Comparison of ENCODE assay signal across 8 mouse cellular contexts in genomic region chr17:25256140-25256754, GRCm38 (mm10). TPM values are rescaled to one million over a fixed set of nuclear protein-coding genes. Genes with fewer than 3 reads are reported as not detected.
DNase-seq lines count a peak whose midpoint lies in the region; ATAC-seq and TF ChIP-seq lines count a peak whose summit lies in the region.

Gene Baiap3 (minus strand): TSS chr17:25256364.

- peak within 1 kb of the TSS; percentile 30 for H3K4me3 ChIP-seq in kidney, adult 2 months (ENCODE audit: insufficient read depth, low read depth, low read length)
- H3K4me3 ChIP-seq in forebrain, postnatal 0 days (ENCODE audit: low read depth, low read length): peak within 1 kb of the TSS; percentile 20
- peak within 1 kb of the TSS; percentile 39 for H3K4me3 ChIP-seq in liver, embryonic 11.5 days (ENCODE audit: low read depth, low read length)
- peak within 1 kb of the TSS; percentile 33 for H3K4me3 ChIP-seq in neural tube, embryonic 15.5 days (replicated peaks)

- no peak for DNase-seq in kidney, adult 2 months
- DNase-seq in kidney, adult 8-10 months: no peak
- DNase-seq in adrenal gland, adult 2 months: no peak
- DNase-seq in forebrain, postnatal 0 days: no peak
- peak; percentile 58 for DNase-seq in liver, embryonic 11.5 days (ENCODE audit: low spot score)
- DNase-seq in cerebellum, adult 9-10 months: no peak
- no peak for DNase-seq in ovary, adult 18-20 months (ENCODE audit: low spot score)

- WGBS in kidney, adult 2 months: 3% methylated on average over 35 of the region's 35 CpGs
- WGBS in forebrain, postnatal 0 days: 5% methylated on average over 35 of the region's 35 CpGs
- WGBS in liver, embryonic 11.5 days: 6% methylated on average over 33 of the region's 35 CpGs
- 3% methylated on average over 34 of the region's 35 CpGs for WGBS in neural tube, embryonic 15.5 days

- no peaks in the 10 kb centered on the region for H3K4me1 ChIP-seq in kidney, adult 2 months (ENCODE audit: control insufficient read depth, insufficient read depth, low read length)
- H3K4me1 ChIP-seq in forebrain, postnatal 0 days (ENCODE audit: insufficient read depth): peaks cover 20% of the 10 kb centered on the region; the same call in 1 of the 2 replicates
- peaks cover 5% of the 10 kb centered on the region for H3K4me1 ChIP-seq in liver, embryonic 11.5 days (replicated peaks; ENCODE audit: control insufficient read depth, insufficient read depth, low read length)
- H3K4me1 ChIP-seq in neural tube, embryonic 15.5 days: peaks cover 47% of the 10 kb centered on the region

- no peak for TF ChIP-seq CTCF in kidney, adult 2 months (conservative IDR thresholded peaks at IDR 0.05; ENCODE audit: insufficient read depth, insufficient read length, low read depth, low read length)
- no peak for TF ChIP-seq CTCF in forebrain, postnatal 0 days (IDR thresholded peaks at IDR 0.05; ENCODE audit: low read depth)

- no peaks in the 10 kb centered on the region for H3K9me3 ChIP-seq in forebrain, postnatal 0 days (ENCODE audit: low read length)
- no peaks in the 10 kb centered on the region for H3K9me3 ChIP-seq in liver, embryonic 11.5 days (ENCODE audit: control insufficient read depth, low read length)
- H3K9me3 ChIP-seq in neural tube, embryonic 15.5 days (replicated peaks): no peaks in the 10 kb centered on the region

- no peak within 1 kb of the TSS for H3K27ac ChIP-seq in kidney, adult 2 months (ENCODE audit: insufficient read depth, low read depth, low read length)
- no peak within 1 kb of the TSS for H3K27ac ChIP-seq in forebrain, postnatal 0 days (ENCODE audit: low read depth, low read length)
- H3K27ac ChIP-seq in liver, embryonic 11.5 days (ENCODE audit: low read depth, low read length): no peak within 1 kb of the TSS; the same call in 1 of the 2 replicates
- H3K27ac ChIP-seq in neural tube, embryonic 15.5 days (replicated peaks): no peak within 1 kb of the TSS

- no peaks in the 10 kb centered on the region for H3K27me3 ChIP-seq in kidney, adult 2 months (replicated peaks; ENCODE audit: control insufficient read depth, insufficient read depth, low read length)
- H3K27me3 ChIP-seq in forebrain, postnatal 0 days (ENCODE audit: insufficient read depth, low read length): peaks cover 4% of the 10 kb centered on the region; the same call in 1 of the 2 replicates
- peaks cover 36% of the 10 kb centered on the region for H3K27me3 ChIP-seq in liver, embryonic 11.5 days (replicated peaks; ENCODE audit: control insufficient read depth, insufficient read depth, low read length)
- H3K27me3 ChIP-seq in neural tube, embryonic 15.5 days (replicated peaks): peaks cover 22% of the 10 kb centered on the region

- peak within 1 kb of the TSS; percentile 22; the same call in 1 of the 2 replicates for H3K9ac ChIP-seq in forebrain, postnatal 0 days
- 0 out of 2 replicates have a peak within 1 kb of the TSS, but pooled peaks have one; percentile 26 for H3K9ac ChIP-seq in liver, embryonic 11.5 days (ENCODE audit: low read depth, low read length)
- H3K9ac ChIP-seq in neural tube, embryonic 15.5 days (replicated peaks): peak within 1 kb of the TSS; percentile 0

- H3K36me3 ChIP-seq in kidney, adult 2 months (ENCODE audit: control insufficient read depth, insufficient read depth, low read length): no peaks in the 10 kb centered on the region
- H3K36me3 ChIP-seq in forebrain, postnatal 0 days (ENCODE audit: insufficient read depth): peaks cover 17% of the 10 kb centered on the region
- H3K36me3 ChIP-seq in liver, embryonic 11.5 days (ENCODE audit: control insufficient read depth, insufficient read depth, low read length): no peaks in the 10 kb centered on the region; the same call in 1 of the 2 replicates
- peaks cover 11% of the 10 kb centered on the region for H3K36me3 ChIP-seq in neural tube, embryonic 15.5 days

- ATAC-seq in forebrain, postnatal 0 days: peak; percentile 32; the same call in 1 of the 2 replicates
- peak; percentile 30 for ATAC-seq in liver, embryonic 11.5 days (replicated peaks; ENCODE audit: low FRiP score)
- ATAC-seq in neural tube, embryonic 15.5 days (ENCODE audit: low FRiP score): 0 out of 2 replicates have a peak, but pooled peaks have one; percentile 9

- TF ChIP-seq POLR2A in kidney, adult 2 months (IDR thresholded peaks at IDR 0.05; ENCODE audit: low read depth, low read length): no peak

- H3K4me2 ChIP-seq in forebrain, postnatal 0 days (ENCODE audit: low read depth): peak within 1 kb of the TSS; percentile 44
- peak within 1 kb of the TSS; percentile 69 for H3K4me2 ChIP-seq in liver, embryonic 11.5 days
- H3K4me2 ChIP-seq in neural tube, embryonic 15.5 days: peak within 1 kb of the TSS; percentile 57

RNA-seq across cellular contexts. Expression of gene Baiap3, which starts in this region (rescaled TPM):
- 5.6 and 6.9 TPM in 2 replicates for polyA plus RNA-seq in kidney, adult 2 months (2012; rRNA removed)
- total RNA-seq in adrenal gland, adult 2 months (2021): 10 to 100 TPM in 1 of 2 experiments, 1 to 10 TPM in 1; 9.7 to 10.1 TPM
- polyA plus RNA-seq in adrenal gland, adult 2 months (2012; rRNA removed): 84.6 and 90.0 TPM in 2 replicates
- total RNA-seq in forebrain, postnatal 0 days (2014; rRNA removed): 30.2 and 70.8 TPM in 2 replicates
- polyA plus RNA-seq in forebrain, postnatal 0 days (2015; fragmentation: Nextera tagmentation; extraction: Ambion mirVana): 8.2 and 16.2 TPM in 2 replicates
- 0.60 and 0.83 TPM in 2 replicates for polyA plus RNA-seq in liver, embryonic 11.5 days (2014; fragmentation: Nextera tagmentation; extraction: Ambion mirVana)
- polyA plus RNA-seq in neural tube, embryonic 15.5 days (2015; fragmentation: Nextera tagmentation; extraction: Ambion mirVana): 9.9 and 10.3 TPM in 2 replicates

Comparison
In these comparisons a context has a peak if more than half of its experiments do, and no peak if none do; other contexts are left out.
1. Peak in DNase-seq, ATAC-seq, H3K4me3 ChIP-seq, H3K9ac ChIP-seq and H3K4me2 ChIP-seq in liver, embryonic 11.5 days; RNA of the gene not detected or under 1 TPM.